Mouse (Mus musculus): ENCODE measurements around the gene Tcaim. TPM values are rescaled to one million over a fixed set of nuclear protein-coding genes. Genes with fewer than 3 reads are reported as not detected.
A peak's percentile ranks its signal among the peaks of the same experiment; 100 is the strongest.
"Not testable (repeated sequence)": the region's sequence is repeated elsewhere in the genome, so short reads cannot be mapped to it uniquely, and the experiment has no call there.

The Tcaim gene
- polyA plus RNA-seq, 1 experiment from 2014 or later: 6.2 TPM

- no peaks in the 10 kb centered on the region for H3K27me3 ChIP-seq (ENCODE audit: control insufficient read depth, insufficient read depth, low read length)
- no peaks in the 10 kb centered on the region for H3K4me1 ChIP-seq (ENCODE audit: control insufficient read depth in 2 of 2, insufficient read depth in 2 of 2, low read length in 2 of 2)
- no peak for ATAC-seq (ENCODE audit: insufficient number of reproducible peaks, insufficient read depth, low FRiP score, low read depth)
- H3K36me3 ChIP-seq (ENCODE audit: control insufficient read depth, insufficient read depth, low read length): peaks cover 96% of the 10 kb centered on the region
- H3K4me2 ChIP-seq (ENCODE audit: low read length): no peak overlapping the region
- H3K9me3 ChIP-seq (ENCODE audit: control insufficient read depth, low read length): peaks cover 27% of the 10 kb centered on the region
- H3K27ac ChIP-seq (replicated peaks in 1 of 2; ENCODE audit: control insufficient read depth in 1 of 2, insufficient read depth in 1 of 2, low read depth in 2 of 2, low read length in 2 of 2): no peak overlapping the region
- no peak overlapping the region for H3K9ac ChIP-seq (ENCODE audit: low read length)
- 83% methylated on average over 7 of the region's 7 CpGs for WGBS
- H3K4me3 ChIP-seq (ENCODE audit: control insufficient read depth in 1 of 2, insufficient read depth in 1 of 2, low read depth in 1 of 2, low read length in 2 of 2): no peak overlapping the region
Observed at GRCm38 (mm10) chr9:122854526-122854925, 49.2 kb downstream of the Tcaim start.

- not testable (repeated sequence) for H3K9ac ChIP-seq (ENCODE audit: low read length); H3K4me1 ChIP-seq (ENCODE audit: control insufficient read depth in 2 of 2, insufficient read depth in 2 of 2, low read length in 2 of 2); H3K4me2 ChIP-seq (ENCODE audit: low read length); H3K4me3 ChIP-seq (ENCODE audit: control insufficient read depth in 1 of 2, insufficient read depth in 1 of 2, low read depth in 1 of 2, low read length in 2 of 2); ATAC-seq (ENCODE audit: insufficient number of reproducible peaks, insufficient read depth, low FRiP score, low read depth); H3K27ac ChIP-seq (replicated peaks in 1 of 2; ENCODE audit: control insufficient read depth in 1 of 2, insufficient read depth in 1 of 2, low read depth in 2 of 2, low read length in 2 of 2); H3K27me3 ChIP-seq (ENCODE audit: control insufficient read depth, insufficient read depth, low read length)
- 65% methylated on average over 2 of the region's 7 CpGs for WGBS
- peaks cover 33% of the 10 kb centered on the region for H3K9me3 ChIP-seq (ENCODE audit: control insufficient read depth, low read length)
- peaks cover 96% of the 10 kb centered on the region for H3K36me3 ChIP-seq (ENCODE audit: control insufficient read depth, insufficient read depth, low read length)
Observed at GRCm38 (mm10) chr9:122855141-122855540, 49.8 kb downstream of the Tcaim start.

GRCm38 (mm10) chr9:122855617-122856016 lies 50.3 kb downstream of the Tcaim start:
- no peak overlapping the region for H3K27ac ChIP-seq (replicated peaks in 1 of 2; ENCODE audit: control insufficient read depth in 1 of 2, insufficient read depth in 1 of 2, low read depth in 2 of 2, low read length in 2 of 2)

GRCm38 (mm10) chr9:122856716-122857115 lies 51.4 kb downstream of the Tcaim start:
- H3K9me3 ChIP-seq (ENCODE audit: control insufficient read depth, low read length): peaks cover 44% of the 10 kb centered on the region
- H3K36me3 ChIP-seq (ENCODE audit: control insufficient read depth, insufficient read depth, low read length): peaks cover 96% of the 10 kb centered on the region
- H3K9ac ChIP-seq (ENCODE audit: low read length): no peak overlapping the region
- H3K4me2 ChIP-seq (ENCODE audit: low read length): no peak overlapping the region
- ATAC-seq (ENCODE audit: insufficient number of reproducible peaks, insufficient read depth, low FRiP score, low read depth): no peak
- WGBS: 97% methylated on average over 3 of the region's 3 CpGs
- no peak overlapping the region for H3K27ac ChIP-seq (replicated peaks in 1 of 2; ENCODE audit: control insufficient read depth in 1 of 2, insufficient read depth in 1 of 2, low read depth in 2 of 2, low read length in 2 of 2)
- H3K27me3 ChIP-seq (ENCODE audit: control insufficient read depth, insufficient read depth, low read length): no peaks in the 10 kb centered on the region
- no peak overlapping the region for H3K4me3 ChIP-seq (ENCODE audit: control insufficient read depth in 1 of 2, insufficient read depth in 1 of 2, low read depth in 1 of 2, low read length in 2 of 2)
- no peaks in the 10 kb centered on the region for H3K4me1 ChIP-seq (ENCODE audit: control insufficient read depth in 2 of 2, insufficient read depth in 2 of 2, low read length in 2 of 2)

More at GRCm38 (mm10) chr9:122855617-122856016, 50.3 kb downstream of the Tcaim start:
- H3K9me3 ChIP-seq (ENCODE audit: control insufficient read depth, low read length): peaks cover 37% of the 10 kb centered on the region
- H3K4me2 ChIP-seq (ENCODE audit: low read length): no peak overlapping the region
- no peaks in the 10 kb centered on the region for H3K27me3 ChIP-seq (ENCODE audit: control insufficient read depth, insufficient read depth, low read length)
- H3K36me3 ChIP-seq (ENCODE audit: control insufficient read depth, insufficient read depth, low read length): peaks cover 96% of the 10 kb centered on the region
- H3K9ac ChIP-seq (ENCODE audit: low read length): no peak overlapping the region
- no peaks in the 10 kb centered on the region for H3K4me1 ChIP-seq (ENCODE audit: control insufficient read depth in 2 of 2, insufficient read depth in 2 of 2, low read length in 2 of 2)
- no peak overlapping the region for H3K4me3 ChIP-seq (ENCODE audit: control insufficient read depth in 1 of 2, insufficient read depth in 1 of 2, low read depth in 1 of 2, low read length in 2 of 2)
- ATAC-seq (ENCODE audit: insufficient number of reproducible peaks, insufficient read depth, low FRiP score, low read depth): no peak
- 97% methylated on average over 4 of the region's 4 CpGs for WGBS

- H3K4me1 ChIP-seq (ENCODE audit: control insufficient read depth in 2 of 2, insufficient read depth in 2 of 2, low read length in 2 of 2): peaks cover 3 to 21% of the 10 kb centered on the region in 2 experiments; a peak in 3 of 4 replicates
- H3K4me2 ChIP-seq (ENCODE audit: low read length): no peak overlapping the region
- H3K27ac ChIP-seq (replicated peaks in 1 of 2; ENCODE audit: control insufficient read depth in 1 of 2, insufficient read depth in 1 of 2, low read depth in 2 of 2, low read length in 2 of 2): no peak overlapping the region
- peaks cover 34% of the 10 kb centered on the region for H3K9me3 ChIP-seq (ENCODE audit: control insufficient read depth, low read length)
- H3K27me3 ChIP-seq (ENCODE audit: control insufficient read depth, insufficient read depth, low read length): no peaks in the 10 kb centered on the region
- no peak for ATAC-seq (ENCODE audit: insufficient number of reproducible peaks, insufficient read depth, low FRiP score, low read depth)
- no peak overlapping the region for H3K9ac ChIP-seq (ENCODE audit: low read length)
- no peak overlapping the region for H3K4me3 ChIP-seq (ENCODE audit: control insufficient read depth in 1 of 2, insufficient read depth in 1 of 2, low read depth in 1 of 2, low read length in 2 of 2)
- H3K36me3 ChIP-seq (ENCODE audit: control insufficient read depth, insufficient read depth, low read length): peaks cover 69% of the 10 kb centered on the region
Observed at GRCm38 (mm10) chr9:122860752-122861151, 55.4 kb downstream of the Tcaim start.

- H3K9ac ChIP-seq (ENCODE audit: low read length): no peak overlapping the region
- H3K4me3 ChIP-seq (ENCODE audit: control insufficient read depth in 1 of 2, insufficient read depth in 1 of 2, low read depth in 1 of 2, low read length in 2 of 2): no peak overlapping the region
- peak overlapping the region; percentile 83 for H3K4me2 ChIP-seq (ENCODE audit: low read length)
- peak overlapping the region in 1 of 2 experiments; percentile 19; a peak in 1 of 4 replicates for H3K27ac ChIP-seq (replicated peaks in 1 of 2; ENCODE audit: control insufficient read depth in 1 of 2, insufficient read depth in 1 of 2, low read depth in 2 of 2, low read length in 2 of 2)
- no peaks in the 10 kb centered on the region for H3K27me3 ChIP-seq (ENCODE audit: control insufficient read depth, insufficient read depth, low read length)
- peaks cover 3 to 21% of the 10 kb centered on the region in 2 experiments; a peak in 3 of 4 replicates for H3K4me1 ChIP-seq (ENCODE audit: control insufficient read depth in 2 of 2, insufficient read depth in 2 of 2, low read length in 2 of 2)
- H3K36me3 ChIP-seq (ENCODE audit: control insufficient read depth, insufficient read depth, low read length): peaks cover 41% of the 10 kb centered on the region
- 10% methylated on average over 2 of the region's 2 CpGs for WGBS
- H3K9me3 ChIP-seq (ENCODE audit: control insufficient read depth, low read length): peaks cover 30% of the 10 kb centered on the region
- ATAC-seq (ENCODE audit: insufficient number of reproducible peaks, insufficient read depth, low FRiP score, low read depth): 0 out of 2 replicates have a peak, but pooled peaks have one; percentile 29
Observed at GRCm38 (mm10) chr9:122863731-122864130, 58.4 kb downstream of the Tcaim start.

GRCm38 (mm10) chr9:122864848-122865247 lies 59.5 kb downstream of the Tcaim start:
- Histone ChIP-seq H3K4me2 (ENCODE audit: low read length) (peak overlapping the region; percentile 83), H3K4me3 (ENCODE audit: control insufficient read depth in 1 of 2, insufficient read depth in 1 of 2, low read depth in 1 of 2, low read length in 2 of 2) (peak overlapping the region; percentile 29 to 63; a peak in 3 of 4 replicates), H3K9ac (ENCODE audit: low read length) (peak overlapping the region; percentile 85), H3K36me3 (ENCODE audit: control insufficient read depth, insufficient read depth, low read length) (peaks cover 30% of the 10 kb centered on the region), H3K27me3 (ENCODE audit: control insufficient read depth, insufficient read depth, low read length) (no peaks in the 10 kb centered on the region), H3K27ac (replicated peaks in 1 of 2; ENCODE audit: control insufficient read depth in 1 of 2, insufficient read depth in 1 of 2, low read depth in 2 of 2, low read length in 2 of 2) (no peak overlapping the region; a peak in 1 of 4 replicates), H3K9me3 (ENCODE audit: control insufficient read depth, low read length) (peaks cover 19% of the 10 kb centered on the region), H3K4me1 (ENCODE audit: control insufficient read depth in 2 of 2, insufficient read depth in 2 of 2, low read length in 2 of 2) (peaks cover 3 to 21% of the 10 kb centered on the region in 2 experiments; a peak in 3 of 4 replicates)
- 64% methylated on average over 3 of the region's 3 CpGs for WGBS
- no peak for ATAC-seq (ENCODE audit: insufficient number of reproducible peaks, insufficient read depth, low FRiP score, low read depth)

GRCm38 (mm10) chr9:122865697-122866166 lies 60.4 kb downstream of the Tcaim start, which contains the start of gene Zfp445:
Zfp445 (minus strand) TSS chr9:122866006.
- Histone ChIP-seq H3K4me2 (ENCODE audit: low read length) (peak within 1 kb of the TSS; percentile 83), H3K4me1 (ENCODE audit: control insufficient read depth in 2 of 2, insufficient read depth in 2 of 2, low read length in 2 of 2) (peaks cover 3 to 21% of the 10 kb centered on the region in 2 experiments; a peak in 3 of 4 replicates), H3K27ac (replicated peaks in 1 of 2; ENCODE audit: control insufficient read depth in 1 of 2, insufficient read depth in 1 of 2, low read depth in 2 of 2, low read length in 2 of 2) (peak within 1 kb of the TSS; percentile 70 to 77; a peak in 3 of 4 replicates), H3K27me3 (ENCODE audit: control insufficient read depth, insufficient read depth, low read length) (no peaks in the 10 kb centered on the region), H3K36me3 (ENCODE audit: control insufficient read depth, insufficient read depth, low read length) (peaks cover 21% of the 10 kb centered on the region), H3K9me3 (ENCODE audit: control insufficient read depth, low read length) (peaks cover 10% of the 10 kb centered on the region), H3K4me3 (ENCODE audit: control insufficient read depth in 1 of 2, insufficient read depth in 1 of 2, low read depth in 1 of 2, low read length in 2 of 2) (peak within 1 kb of the TSS; percentile 63 to 99), H3K9ac (ENCODE audit: low read length) (peak within 1 kb of the TSS; percentile 85)
- 1% methylated on average over 34 of the region's 34 CpGs for WGBS
- ATAC-seq (ENCODE audit: insufficient number of reproducible peaks, insufficient read depth, low FRiP score, low read depth): peak; percentile 72
